Mouse (Mus musculus): ENCODE measurements around the gene Fkbp6.

Gene Fkbp6

GRCm38 (mm10) chr5:135351606-135352005 lies 1.8 kb upstream of the Fkbp6 start:
- no peak for DNase-seq (ENCODE audit: low spot score)

- DNase-seq (ENCODE audit: low spot score) = no peak
These were observed 2.3 kb downstream of the Fkbp6 start for GRCm38 (mm10) chr5:135347511-135348011.

GRCm38 (mm10) chr5:135346430-135346829 lies 3.4 kb downstream of the Fkbp6 start:
- no peak for DNase-seq (ENCODE audit: low spot score)

- no peak for DNase-seq (ENCODE audit: low spot score)
These were observed 3.9 kb downstream of the Fkbp6 start for GRCm38 (mm10) chr5:135345989-135346388.

GRCm38 (mm10) chr5:135337575-135337974 lies 12.3 kb downstream of the Fkbp6 start:
- DNase-seq (ENCODE audit: low spot score) = no peak

GRCm38 (mm10) chr5:135331161-135331560 lies 18.7 kb downstream of the Fkbp6 start:
- DNase-seq (ENCODE audit: low spot score) = no peak

- no peak for DNase-seq (ENCODE audit: low spot score)
These were observed 19.6 kb downstream of the Fkbp6 start for GRCm38 (mm10) chr5:135330201-135330600.

GRCm38 (mm10) chr5:135329471-135329870 lies 20.4 kb downstream of the Fkbp6 start:
- no peak for DNase-seq (ENCODE audit: low spot score)

- DNase-seq (ENCODE audit: low spot score) = no peak
These were observed 23.7 kb downstream of the Fkbp6 start for GRCm38 (mm10) chr5:135326121-135326659.

GRCm38 (mm10) chr5:135322197-135322596 lies 27.6 kb downstream of the Fkbp6 start:
- DNase-seq (ENCODE audit: low spot score) = no peak

GRCm38 (mm10) chr5:135319856-135320255 lies 30.0 kb downstream of the Fkbp6 start:
- DNase-seq (ENCODE audit: low spot score) = no peak

- DNase-seq (ENCODE audit: low spot score) = no peak
These were observed 33.7 kb downstream of the Fkbp6 start for GRCm38 (mm10) chr5:135316177-135316576.

GRCm38 (mm10) chr5:135306321-135306965 lies 43.4 kb downstream of the Fkbp6 start:
- DNase-seq (ENCODE audit: low spot score) = no peak

GRCm38 (mm10) chr5:135302454-135302853 lies 47.4 kb downstream of the Fkbp6 start:
- DNase-seq (ENCODE audit: low spot score) = no peak

- no peak for DNase-seq (ENCODE audit: low spot score)
These were observed 47.9 kb downstream of the Fkbp6 start for GRCm38 (mm10) chr5:135301916-135302315.

- no peak for DNase-seq (ENCODE audit: low spot score)
These were observed 57.8 kb downstream of the Fkbp6 start for GRCm38 (mm10) chr5:135292001-135292400.

- DNase-seq (ENCODE audit: low spot score) = no peak
These were observed 58.7 kb downstream of the Fkbp6 start for GRCm38 (mm10) chr5:135291193-135291592.

GRCm38 (mm10) chr5:135290703-135291102 lies 59.1 kb downstream of the Fkbp6 start:
- DNase-seq (ENCODE audit: low spot score) = no peak

GRCm38 (mm10) chr5:135286926-135287325 lies 62.9 kb downstream of the Fkbp6 start:
- no peak for DNase-seq (ENCODE audit: low spot score)

GRCm38 (mm10) chr5:135286185-135286584 lies 63.7 kb downstream of the Fkbp6 start:
- DNase-seq (ENCODE audit: low spot score) = peak; percentile 90

GRCm38 (mm10) chr5:135285211-135285610 lies 64.6 kb downstream of the Fkbp6 start:
- DNase-seq (ENCODE audit: low spot score) = no peak

- no peak for DNase-seq (ENCODE audit: low spot score)
These were observed 69.6 kb downstream of the Fkbp6 start for GRCm38 (mm10) chr5:135280226-135280625.

- peak; percentile 58 for DNase-seq (ENCODE audit: low spot score)
These were observed 73.2 kb downstream of the Fkbp6 start for GRCm38 (mm10) chr5:135276597-135276996.
